Mouse (Mus musculus) intestine, embryonic 15.5 days (tissue): Measurements from ENCODE around the gene Adgrg5. TPM values are rescaled to one million over a fixed set of nuclear protein-coding genes. Genes with fewer than 3 reads are reported as not detected.

Source experiments
- ATAC-seq: fragments of 200-750 bp; cut with Nextera tagmentation; 2 replicates; pipeline ENCODE4 v1.8.0; 2017; ENCODE audit warnings: moderate TSS enrichment, moderate library complexity
- H3K27ac ChIP-seq: fragments of 300-500 bp; sonication (generic); 2 replicates; pipeline ENCODE4 v1.5.1; 2015; ENCODE audit warnings: mild to moderate bottlenecking, inconsistent platforms
- H3K27me3 ChIP-seq: fragments of 300-500 bp; sonication (generic); replicated peaks from 2 replicates; pipeline ENCODE4 v1.6.1; 2015; ENCODE audit warnings: inconsistent platforms
- H3K36me3 ChIP-seq: fragments of 300-500 bp; sonication (generic); 2 replicates; pipeline ENCODE4 v1.6.1; 2015; ENCODE audit warnings: inconsistent platforms
- H3K4me1 ChIP-seq: fragments of 300-500 bp; sonication (generic); replicated peaks from 2 replicates; pipeline ENCODE4 v1.6.1; 2015; ENCODE audit warnings: inconsistent platforms
- H3K4me2 ChIP-seq: fragments of 300-500 bp; sonication (generic); replicated peaks from 2 replicates; pipeline ENCODE4 v1.6.1; 2015; ENCODE audit warnings: mild to moderate bottlenecking, inconsistent platforms
- H3K4me3 ChIP-seq: fragments of 300-500 bp; sonication (generic); replicated peaks from 2 replicates; pipeline ENCODE4 v1.5.1; 2015; ENCODE audit warnings: inconsistent platforms
- H3K9ac ChIP-seq: fragments of 300-500 bp; sonication (generic); 2 replicates; pipeline ENCODE4 v1.6.1; 2015; ENCODE audit warnings: inconsistent platforms
- H3K9me3 ChIP-seq: fragments of 300-500 bp; sonication (generic); 2 replicates; pipeline ENCODE4 v1.6.1; 2016; ENCODE audit warnings: inconsistent platforms
- WGBS: fragments of 180-500 bp; shearing (Covaris S2); methylation state at CpG from one replicate; pipeline ENCODE4 v1.1.7; 2015; 5-methylcytosine and 5-hydroxymethylcytosine counted together
- polyA plus RNA-seq: library from polyadenylated mRNA; unstranded; fragments of >200 nt; fragmentation: Nextera tagmentation; extraction: Ambion mirVana; gene quantifications from 2 replicates; pipeline ENCODE4 v1.2.1, GENCODE M21; 2015

Adgrg5 gene
- polyA plus RNA-seq, 1 experiment from 2014 or later: 1.3 TPM

- Histone ChIP-seq H3K27me3 (no peaks in the 10 kb centered on the region), H3K4me1 (peaks cover 24% of the 10 kb centered on the region), H3K9me3 (no peaks in the 10 kb centered on the region), H3K27ac (peak overlapping the region; percentile 91), H3K9ac (peak overlapping the region; percentile 50), H3K36me3 (no peaks in the 10 kb centered on the region), H3K4me3 (peak overlapping the region; percentile 37), H3K4me2 (peak overlapping the region; percentile 59)
- 9% methylated on average over 17 of the region's 17 CpGs for WGBS
- peak; percentile 81 for ATAC-seq
Observed at GRCm38 (mm10) chr8:94976651-94977417, 53.3 kb downstream of the Adgrg5 start.

DNA sequence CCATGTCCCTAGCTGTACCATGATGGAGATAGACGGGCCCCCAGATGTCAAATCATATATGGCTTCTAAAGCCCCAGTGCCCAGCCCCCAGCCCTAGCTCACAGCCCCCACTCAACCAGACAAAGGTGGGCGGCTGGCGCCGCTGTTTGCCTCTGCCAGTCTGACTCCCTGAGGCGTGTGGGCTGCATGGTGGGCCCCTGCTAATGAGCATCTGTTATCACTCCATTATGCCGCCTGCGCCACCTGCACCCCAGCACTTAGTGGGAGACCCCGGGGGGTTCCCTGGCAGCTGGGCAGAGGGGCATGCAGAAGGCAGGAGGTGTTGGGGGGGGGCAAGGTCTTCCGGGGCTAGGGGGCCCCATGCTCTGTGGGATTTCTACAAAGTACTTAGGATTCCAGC is 54.6 kb downstream of the Adgrg5 start:
- Histone ChIP-seq H3K9ac (peak overlapping the region; percentile 15; the same call in 1 of the 2 replicates), H3K4me3 (peak overlapping the region; percentile 37), H3K27me3 (no peaks in the 10 kb centered on the region), H3K4me1 (peaks cover 24% of the 10 kb centered on the region), H3K4me2 (peak overlapping the region; percentile 59), H3K36me3 (no peaks in the 10 kb centered on the region), H3K27ac (no peak overlapping the region), H3K9me3 (no peaks in the 10 kb centered on the region)
- WGBS: 42% methylated on average over 9 of the region's 9 CpGs
- ATAC-seq: no peak

DNA sequence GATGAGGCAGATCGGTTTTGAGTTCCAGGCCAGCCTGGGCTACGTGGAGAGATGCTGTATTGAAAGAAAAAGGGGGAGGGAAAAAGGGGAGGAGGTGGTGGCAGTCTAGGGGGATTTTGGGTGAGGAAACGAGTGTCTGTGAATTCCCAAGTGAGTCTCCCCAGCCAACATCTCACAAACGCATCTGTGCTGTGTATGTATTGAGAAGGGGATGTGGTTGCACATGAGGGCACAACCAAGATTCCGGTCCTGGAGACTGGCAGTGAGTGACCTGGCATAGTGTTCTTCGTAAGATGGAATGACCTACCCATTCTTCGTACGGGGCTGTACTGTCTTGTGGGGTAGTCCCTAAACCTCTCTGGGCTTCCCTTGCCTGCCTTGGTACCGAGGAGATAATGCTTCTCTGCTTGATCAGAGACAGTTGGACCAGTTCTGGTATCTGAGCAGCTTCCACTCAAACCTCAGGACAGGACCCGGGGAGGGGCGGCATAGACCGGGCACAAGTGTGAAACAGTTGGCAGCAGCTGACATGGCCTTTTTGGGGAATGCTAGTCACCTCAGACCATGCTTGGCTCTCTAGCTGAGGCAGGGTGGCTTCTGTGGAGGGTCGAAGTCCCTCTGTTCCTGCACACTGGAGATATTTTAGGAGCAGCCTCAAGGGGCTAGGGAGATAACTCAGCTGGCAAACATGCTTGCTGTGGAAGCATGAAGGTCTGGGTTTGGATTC is 55.3 kb downstream of the Adgrg5 start:
- peak overlapping the region; percentile 59 for H3K4me2 ChIP-seq
- no peaks in the 10 kb centered on the region for H3K36me3 ChIP-seq
- no peaks in the 10 kb centered on the region for H3K27me3 ChIP-seq
- WGBS: 67% methylated on average over 13 of the region's 13 CpGs
- H3K4me3 ChIP-seq: peak overlapping the region; percentile 37; the same call in 1 of the 2 replicates
- no peak for ATAC-seq
- no peak overlapping the region for H3K9ac ChIP-seq
- no peaks in the 10 kb centered on the region for H3K9me3 ChIP-seq
- no peak overlapping the region for H3K27ac ChIP-seq
- peaks cover 26% of the 10 kb centered on the region for H3K4me1 ChIP-seq

- WGBS: 87% methylated on average over 5 of the region's 5 CpGs
Observed at GRCm38 (mm10) chr8:94980176-94980575, 56.7 kb downstream of the Adgrg5 start.

DNA sequence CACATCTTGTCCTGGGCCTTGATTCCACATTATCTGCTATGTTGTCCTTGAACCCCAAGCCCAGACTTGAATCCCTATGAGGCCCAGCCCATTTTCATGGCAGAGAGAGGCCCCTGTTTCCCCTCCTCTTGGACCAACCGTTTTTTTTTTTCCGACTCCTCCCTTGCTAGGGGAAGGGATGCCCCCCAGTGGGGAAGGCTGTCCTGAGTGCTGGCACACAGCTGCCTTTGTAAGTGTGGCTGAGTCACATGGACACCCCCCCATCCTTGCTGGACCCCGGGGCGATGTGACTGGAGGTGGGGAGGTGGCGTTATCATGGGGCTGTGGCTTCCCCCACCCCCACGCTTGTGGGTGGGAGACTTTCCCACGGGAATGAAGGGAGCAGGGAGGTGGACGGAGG is 57.5 kb downstream of the Adgrg5 start:
- Histone ChIP-seq H3K4me1 (peaks cover 33% of the 10 kb centered on the region), H3K4me3 (no peak overlapping the region), H3K9ac (no peak overlapping the region), H3K27ac (no peak overlapping the region), H3K4me2 (no peak overlapping the region), H3K27me3 (no peaks in the 10 kb centered on the region), H3K9me3 (no peaks in the 10 kb centered on the region), H3K36me3 (no peaks in the 10 kb centered on the region)
- ATAC-seq: no peak
- 56% methylated on average over 8 of the region's 8 CpGs for whole genome bisulfite sequencing

More at GRCm38 (mm10) chr8:94980176-94980575, 56.7 kb downstream of the Adgrg5 start:
- no peaks in the 10 kb centered on the region for H3K36me3 ChIP-seq
- H3K27me3 ChIP-seq: no peaks in the 10 kb centered on the region
- no peak overlapping the region for H3K27ac ChIP-seq
- no peak overlapping the region for H3K4me2 ChIP-seq
- no peak overlapping the region for H3K9ac ChIP-seq
- no peak for ATAC-seq
- no peak overlapping the region for H3K4me3 ChIP-seq
- peaks cover 37% of the 10 kb centered on the region for H3K4me1 ChIP-seq
- no peaks in the 10 kb centered on the region for H3K9me3 ChIP-seq

GRCm38 (mm10) chr8:94981848-94982247 is 58.4 kb downstream of the Adgrg5 start:
- Histone ChIP-seq H3K4me2 (no peak overlapping the region), H3K4me3 (no peak overlapping the region), H3K4me1 (peaks cover 36% of the 10 kb centered on the region), H3K27me3 (no peaks in the 10 kb centered on the region), H3K36me3 (no peaks in the 10 kb centered on the region), H3K27ac (no peak overlapping the region), H3K9me3 (no peaks in the 10 kb centered on the region), H3K9ac (no peak overlapping the region)
- no peak for ATAC-seq
- 76% methylated on average over 7 of the region's 7 CpGs for WGBS

GRCm38 (mm10) chr8:94983146-94983545 is 59.7 kb downstream of the Adgrg5 start:
- H3K4me2 ChIP-seq: no peak overlapping the region
- no peak overlapping the region for H3K4me3 ChIP-seq
- H3K9ac ChIP-seq: no peak overlapping the region
- H3K9me3 ChIP-seq: no peaks in the 10 kb centered on the region
- H3K36me3 ChIP-seq: no peaks in the 10 kb centered on the region
- peaks cover 32% of the 10 kb centered on the region for H3K4me1 ChIP-seq
- 0 out of 2 replicates have a peak, but pooled peaks have one; percentile 14 for ATAC-seq
- H3K27me3 ChIP-seq: no peaks in the 10 kb centered on the region
- WGBS: 19% methylated on average over 5 of the region's 5 CpGs
- no peak overlapping the region for H3K27ac ChIP-seq

- Histone ChIP-seq H3K4me2 (no peak overlapping the region), H3K4me3 (no peak overlapping the region)
- 42% methylated on average over 10 of the region's 10 CpGs for WGBS
Observed at GRCm38 (mm10) chr8:94983881-94984516, 60.5 kb downstream of the Adgrg5 start.

DNA sequence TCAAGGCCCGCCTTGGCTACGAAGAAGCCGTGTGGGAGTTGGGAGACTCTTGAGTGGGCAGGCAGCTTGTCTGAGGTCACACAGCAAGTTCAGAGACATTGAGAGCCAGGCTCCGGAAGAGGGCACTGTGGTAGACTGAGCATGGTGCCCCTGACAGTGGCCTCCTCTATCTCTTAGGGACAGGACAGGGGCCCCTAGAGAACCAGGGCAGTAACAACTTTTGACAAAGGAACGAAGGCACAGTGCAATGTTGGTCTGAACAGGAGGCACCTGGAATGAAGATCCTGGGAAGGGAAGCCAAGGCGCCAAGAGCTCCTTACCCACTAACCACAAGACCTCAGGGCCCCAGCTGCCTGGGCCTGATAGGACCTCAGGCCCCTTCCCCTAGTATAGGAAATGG is 61.5 kb downstream of the Adgrg5 start:
- H3K27me3 ChIP-seq: no peaks in the 10 kb centered on the region
- no peak overlapping the region for H3K4me2 ChIP-seq
- no peak overlapping the region for H3K27ac ChIP-seq
- H3K9ac ChIP-seq: no peak overlapping the region
- no peak overlapping the region for H3K4me3 ChIP-seq
- H3K36me3 ChIP-seq: no peaks in the 10 kb centered on the region
- no peak for ATAC-seq
- no peaks in the 10 kb centered on the region for H3K9me3 ChIP-seq
- WGBS: 81% methylated on average over 6 of the region's 6 CpGs
- peaks cover 32% of the 10 kb centered on the region for H3K4me1 ChIP-seq

More at GRCm38 (mm10) chr8:94983881-94984516, 60.5 kb downstream of the Adgrg5 start:
- Histone ChIP-seq H3K27me3 (no peaks in the 10 kb centered on the region), H3K27ac (no peak overlapping the region), H3K4me1 (peaks cover 32% of the 10 kb centered on the region), H3K9me3 (no peaks in the 10 kb centered on the region), H3K9ac (no peak overlapping the region), H3K36me3 (no peaks in the 10 kb centered on the region)
- ATAC-seq: peak; percentile 67

DNA sequence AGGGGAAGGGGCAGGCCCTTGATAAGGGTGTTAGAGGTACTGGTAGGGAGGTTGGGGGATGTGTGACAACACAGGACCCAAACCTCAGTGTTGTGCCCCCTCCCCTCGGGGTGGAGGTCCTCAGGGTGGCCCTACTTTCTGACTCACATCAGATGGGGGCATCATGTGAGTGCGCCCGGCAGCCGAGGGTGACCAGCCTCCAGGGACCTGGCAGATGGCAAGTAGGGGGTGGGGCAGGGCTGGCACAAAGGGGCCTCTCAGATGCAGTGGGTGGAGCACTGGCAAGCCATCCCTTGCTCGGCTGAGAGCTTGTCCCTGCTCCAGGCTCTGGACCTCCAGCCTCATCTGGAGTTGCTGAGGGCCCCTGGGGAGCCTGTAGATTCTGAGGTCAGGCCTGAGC is 63.2 kb downstream of the Adgrg5 start:
- WGBS: 50% methylated on average over 5 of the region's 5 CpGs
- no peak overlapping the region for H3K9ac ChIP-seq
- H3K4me3 ChIP-seq: no peak overlapping the region
- H3K4me1 ChIP-seq: peaks cover 31% of the 10 kb centered on the region
- no peaks in the 10 kb centered on the region for H3K36me3 ChIP-seq
- no peak overlapping the region for H3K27ac ChIP-seq
- H3K9me3 ChIP-seq: no peaks in the 10 kb centered on the region
- H3K4me2 ChIP-seq: no peak overlapping the region
- no peaks in the 10 kb centered on the region for H3K27me3 ChIP-seq
- no peak for ATAC-seq

GRCm38 (mm10) chr8:94987553-94987952 is 64.1 kb downstream of the Adgrg5 start:
- no peaks in the 10 kb centered on the region for H3K27me3 ChIP-seq
- 80% methylated on average over 7 of the region's 7 CpGs for WGBS
- H3K9me3 ChIP-seq: no peaks in the 10 kb centered on the region
- H3K9ac ChIP-seq: no peak overlapping the region
- no peak overlapping the region for H3K4me2 ChIP-seq
- no peak overlapping the region for H3K27ac ChIP-seq
- H3K36me3 ChIP-seq: no peaks in the 10 kb centered on the region
- no peak overlapping the region for H3K4me3 ChIP-seq
- peaks cover 38% of the 10 kb centered on the region for H3K4me1 ChIP-seq
- no peak for ATAC-seq

GRCm38 (mm10) chr8:94988619-94989018 is 65.1 kb downstream of the Adgrg5 start:
- ATAC-seq: no peak
- Histone ChIP-seq H3K9ac (no peak overlapping the region), H3K9me3 (no peaks in the 10 kb centered on the region), H3K4me2 (no peak overlapping the region), H3K4me1 (peaks cover 44% of the 10 kb centered on the region), H3K27ac (no peak overlapping the region), H3K36me3 (no peaks in the 10 kb centered on the region), H3K4me3 (no peak overlapping the region), H3K27me3 (no peaks in the 10 kb centered on the region)
- WGBS: 80% methylated on average over 6 of the region's 6 CpGs
